Mouse (Mus musculus): ENCODE data around the gene Dpysl5. TPM values are rescaled to one million over a fixed set of nuclear protein-coding genes. Genes with fewer than 3 reads are reported as not detected.

Dpysl5 gene
- polyA plus RNA-seq (2012; rRNA removed) = 0.75 and 0.92 TPM in 2 replicates

DNA sequence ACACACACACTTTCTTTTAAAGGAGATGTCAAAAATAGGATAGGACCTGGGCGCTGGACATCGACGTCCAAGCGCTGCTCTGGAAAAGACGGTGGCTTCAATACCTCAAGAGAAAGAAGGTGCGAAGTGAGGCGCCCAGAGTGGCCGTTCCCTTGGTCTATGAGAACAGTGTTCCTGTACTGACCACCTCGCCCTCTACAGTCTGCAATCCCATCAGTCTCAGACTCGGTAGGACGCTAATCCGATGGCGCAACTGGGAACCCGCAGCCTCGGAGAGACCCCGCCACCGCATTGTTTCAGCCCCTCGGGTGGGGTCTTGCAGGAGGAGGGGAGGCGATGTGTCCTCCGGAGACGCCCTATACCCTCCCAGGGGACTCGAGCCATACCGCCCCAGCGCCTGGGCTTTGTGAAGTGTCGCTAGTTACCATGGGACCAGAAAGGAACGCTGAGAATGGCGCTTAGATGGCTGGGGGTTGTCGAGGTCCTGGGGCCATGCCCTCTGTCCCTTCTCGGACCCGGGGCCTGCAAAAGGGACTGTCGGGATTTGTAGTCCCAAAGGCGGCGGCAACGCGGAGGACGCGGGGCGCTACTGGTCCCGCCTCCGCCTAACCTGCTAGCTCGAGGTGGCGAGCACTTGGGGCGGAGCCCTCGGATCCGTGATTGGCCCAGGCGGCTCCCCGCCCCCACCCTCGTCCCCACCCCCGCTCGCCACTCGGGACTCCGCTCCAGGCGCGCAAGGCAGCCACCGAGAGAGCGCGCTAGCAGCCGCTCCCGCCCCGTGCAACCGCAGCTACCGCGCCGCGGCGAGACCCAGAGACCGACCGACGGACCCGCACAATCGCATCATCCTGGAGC, at the start of gene Dpysl5:
TSS of gene Dpysl5 (plus strand) at position 418 of the 855 bp plus-strand sequence.
- H3K27me3 ChIP-seq (ENCODE audit: control insufficient read depth, insufficient read depth, low read length) = peaks cover 18% of the 10 kb centered on the region; the same call in 1 of the 2 replicates

DNA sequence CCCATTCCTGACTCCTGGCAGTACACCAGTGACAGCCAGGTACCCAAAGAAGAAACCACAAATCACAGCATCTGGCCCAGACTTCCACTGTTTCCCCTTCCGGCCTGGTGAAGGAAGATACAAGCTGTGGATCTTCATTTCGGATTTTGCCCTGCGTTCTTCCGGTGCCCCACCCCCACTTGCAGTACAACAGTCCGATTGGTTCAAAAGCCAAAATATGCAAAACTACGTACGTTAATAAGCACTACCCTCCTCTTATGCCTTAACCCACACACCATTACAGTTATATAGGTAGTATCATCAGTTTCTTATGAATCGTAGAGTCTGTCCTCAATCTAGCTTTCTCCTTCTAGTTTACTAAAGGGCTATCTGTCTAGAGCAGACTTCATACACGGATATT, 46.0 kb upstream of the Dpysl5 start:
- Histone ChIP-seq H3K4me3 (ENCODE audit: control insufficient read depth, insufficient read depth, low read length) (no peak overlapping the region), H3K36me3 (ENCODE audit: control insufficient read depth, insufficient read depth, low read length) (no peaks in the 10 kb centered on the region), H3K27ac (ENCODE audit: control insufficient read depth, insufficient read depth, low read length) (no peak overlapping the region), H3K4me1 (replicated peaks; ENCODE audit: control insufficient read depth, insufficient read depth, low read length) (peaks cover 4% of the 10 kb centered on the region), H3K27me3 (ENCODE audit: control insufficient read depth, insufficient read depth, low read length) (no peaks in the 10 kb centered on the region)
- no peak for DNase-seq
- 96% methylated on average over 9 of the region's 9 CpGs for WGBS
- TF ChIP-seq CTCF (IDR thresholded peaks at IDR 0.05; ENCODE audit: borderline replicate concordance, control insufficient read depth, extremely low read depth, insufficient read depth, low read length, poor library complexity) = no peak
- no peak for TF ChIP-seq POLR2A (IDR thresholded peaks at IDR 0.05; ENCODE audit: control insufficient read depth, extremely low read depth, insufficient read depth, low read length, poor library complexity)

More for the DNA sequence above, at the start of gene Dpysl5:
- DNase-seq = peak; percentile 69
- Histone ChIP-seq H3K36me3 (ENCODE audit: control insufficient read depth, insufficient read depth, low read length) (no peaks in the 10 kb centered on the region), H3K4me1 (replicated peaks; ENCODE audit: control insufficient read depth, insufficient read depth, low read length) (peaks cover 18% of the 10 kb centered on the region), H3K4me3 (ENCODE audit: control insufficient read depth, insufficient read depth, low read length) (peak within 1 kb of the TSS; percentile 41), H3K27ac (ENCODE audit: control insufficient read depth, insufficient read depth, low read length) (no peak within 1 kb of the TSS)
- TF ChIP-seq CTCF (IDR thresholded peaks at IDR 0.05; ENCODE audit: borderline replicate concordance, control insufficient read depth, extremely low read depth, insufficient read depth, low read length, poor library complexity) = no peak
- 2% methylated on average over 71 of the region's 71 CpGs for WGBS

DNA sequence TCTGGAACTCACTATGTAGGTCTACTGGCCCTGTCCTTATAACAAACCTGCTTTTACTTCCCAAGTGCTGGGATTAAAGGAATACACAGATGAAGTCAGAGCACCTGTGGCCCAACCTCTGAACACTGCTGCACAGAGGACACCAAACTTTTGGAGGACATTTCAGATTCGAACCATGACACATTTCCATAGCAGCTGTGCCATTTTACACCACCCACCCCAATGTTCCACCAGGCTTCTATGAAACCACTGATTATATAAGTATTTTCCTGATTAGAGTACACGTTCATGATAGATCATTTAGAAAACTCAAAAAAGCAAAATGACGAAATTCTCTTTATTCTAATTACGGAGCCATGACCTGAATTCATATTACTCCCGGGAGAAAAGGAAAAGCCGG, 45.4 kb upstream of the Dpysl5 start:
- TF ChIP-seq CTCF (IDR thresholded peaks at IDR 0.05; ENCODE audit: borderline replicate concordance, control insufficient read depth, extremely low read depth, insufficient read depth, low read length, poor library complexity) (no peak), POLR2A (IDR thresholded peaks at IDR 0.05; ENCODE audit: control insufficient read depth, extremely low read depth, insufficient read depth, low read length, poor library complexity) (no peak)
- H3K36me3 ChIP-seq (ENCODE audit: control insufficient read depth, insufficient read depth, low read length) = no peaks in the 10 kb centered on the region
- DNase-seq = no peak

DNA sequence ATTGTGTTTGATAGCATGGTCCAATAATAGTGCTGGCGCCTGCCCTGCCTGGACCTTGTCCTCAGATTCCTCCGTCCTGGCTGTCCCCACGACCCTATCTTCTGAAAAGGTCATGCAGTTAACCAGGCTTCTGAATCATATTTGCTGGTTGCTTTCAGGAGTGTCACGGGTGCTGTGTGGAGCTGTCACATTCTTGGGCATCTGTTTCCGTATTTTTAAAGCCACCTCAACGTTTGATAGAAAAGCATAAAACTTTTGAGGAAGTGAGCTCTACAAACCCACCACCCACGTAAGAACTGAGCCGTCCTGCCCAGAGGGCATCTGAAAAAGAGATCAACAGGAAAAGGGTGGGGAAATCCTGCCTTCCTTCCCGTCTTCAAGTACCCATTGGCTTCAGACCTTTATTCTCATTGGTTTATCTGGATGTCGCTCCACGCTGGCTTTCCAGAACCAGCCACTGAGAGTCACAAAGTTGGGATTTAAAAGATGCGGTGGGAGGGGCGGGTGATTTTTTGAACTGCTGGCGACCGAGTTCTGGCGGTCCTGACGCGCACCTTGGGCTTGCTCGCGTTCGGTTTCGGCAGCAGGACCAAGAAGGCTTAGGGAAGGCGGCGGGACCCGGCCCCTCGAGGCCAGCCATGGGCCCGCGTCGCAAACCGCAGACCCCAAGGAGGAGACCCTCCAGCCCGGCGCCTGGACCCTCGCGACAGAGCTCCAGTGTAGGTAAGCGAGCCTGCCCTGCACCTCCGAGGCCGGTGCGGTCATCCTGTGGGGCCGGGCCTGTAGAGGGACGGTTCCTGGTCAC, 44.8 kb upstream of the Dpysl5 start, which contains the start of gene Cenpa:
TSS of gene Cenpa (plus strand) at position 387 of the 805 bp plus-strand sequence.
- WGBS = under 1% methylated on average over 40 of the region's 40 CpGs
- no peaks in the 10 kb centered on the region for H3K27me3 ChIP-seq (ENCODE audit: control insufficient read depth, insufficient read depth, low read length)
- TF ChIP-seq POLR2A (IDR thresholded peaks at IDR 0.05; ENCODE audit: control insufficient read depth, extremely low read depth, insufficient read depth, low read length, poor library complexity) = peak; percentile 72
- TF ChIP-seq CTCF (IDR thresholded peaks at IDR 0.05; ENCODE audit: borderline replicate concordance, control insufficient read depth, extremely low read depth, insufficient read depth, low read length, poor library complexity) = no peak
- peak; percentile 90 for DNase-seq
- H3K4me3 ChIP-seq (ENCODE audit: control insufficient read depth, insufficient read depth, low read length) = peak within 1 kb of the TSS; percentile 87
- peak within 1 kb of the TSS; percentile 88 for H3K27ac ChIP-seq (ENCODE audit: control insufficient read depth, insufficient read depth, low read length)
- no peaks in the 10 kb centered on the region for H3K36me3 ChIP-seq (ENCODE audit: control insufficient read depth, insufficient read depth, low read length)
- peaks cover 4% of the 10 kb centered on the region for H3K4me1 ChIP-seq (replicated peaks; ENCODE audit: control insufficient read depth, insufficient read depth, low read length)

More for the DNA sequence above, 45.4 kb upstream of the Dpysl5 start:
- 20% methylated on average over 6 of the region's 6 CpGs for WGBS
- no peaks in the 10 kb centered on the region for H3K27me3 ChIP-seq (ENCODE audit: control insufficient read depth, insufficient read depth, low read length)
- peak overlapping the region; percentile 39 for H3K4me3 ChIP-seq (ENCODE audit: control insufficient read depth, insufficient read depth, low read length)
- H3K4me1 ChIP-seq (replicated peaks; ENCODE audit: control insufficient read depth, insufficient read depth, low read length) = peaks cover 4% of the 10 kb centered on the region
- peak overlapping the region; percentile 88 for H3K27ac ChIP-seq (ENCODE audit: control insufficient read depth, insufficient read depth, low read length)

- Histone ChIP-seq H3K4me1 (replicated peaks; ENCODE audit: control insufficient read depth, insufficient read depth, low read length) (peaks cover 4% of the 10 kb centered on the region), H3K27ac (ENCODE audit: control insufficient read depth, insufficient read depth, low read length) (no peak overlapping the region), H3K27me3 (ENCODE audit: control insufficient read depth, insufficient read depth, low read length) (no peaks in the 10 kb centered on the region), H3K36me3 (ENCODE audit: control insufficient read depth, insufficient read depth, low read length) (peaks cover 4% of the 10 kb centered on the region), H3K4me3 (ENCODE audit: control insufficient read depth, insufficient read depth, low read length) (peak overlapping the region; percentile 87)
- TF ChIP-seq CTCF (IDR thresholded peaks at IDR 0.05; ENCODE audit: borderline replicate concordance, control insufficient read depth, extremely low read depth, insufficient read depth, low read length, poor library complexity) (no peak), POLR2A (IDR thresholded peaks at IDR 0.05; ENCODE audit: control insufficient read depth, extremely low read depth, insufficient read depth, low read length, poor library complexity) (no peak)
- no peak for DNase-seq
- WGBS = 1% methylated on average over 13 of the region's 13 CpGs
Measured at GRCm38 (mm10) chr5:30667215-30667614, 44.1 kb upstream of the Dpysl5 start.

- Histone ChIP-seq H3K27me3 (ENCODE audit: control insufficient read depth, insufficient read depth, low read length) (no peaks in the 10 kb centered on the region), H3K36me3 (ENCODE audit: control insufficient read depth, insufficient read depth, low read length) (peaks cover 8% of the 10 kb centered on the region), H3K4me1 (replicated peaks; ENCODE audit: control insufficient read depth, insufficient read depth, low read length) (peaks cover 4% of the 10 kb centered on the region), H3K4me3 (ENCODE audit: control insufficient read depth, insufficient read depth, low read length) (peak overlapping the region; percentile 87; the same call in 1 of the 2 replicates), H3K27ac (ENCODE audit: control insufficient read depth, insufficient read depth, low read length) (no peak overlapping the region)
- 4% methylated on average over 3 of the region's 3 CpGs for WGBS
- TF ChIP-seq CTCF (IDR thresholded peaks at IDR 0.05; ENCODE audit: borderline replicate concordance, control insufficient read depth, extremely low read depth, insufficient read depth, low read length, poor library complexity) (no peak), POLR2A (IDR thresholded peaks at IDR 0.05; ENCODE audit: control insufficient read depth, extremely low read depth, insufficient read depth, low read length, poor library complexity) (no peak)
- DNase-seq = no peak
Measured at GRCm38 (mm10) chr5:30667686-30668085, 43.7 kb upstream of the Dpysl5 start.
